In genomic region chr8:13649154-13649515, GRCm38 (mm10) we compare ENCODE assay signal across 9 mouse cellular contexts. TPM values are rescaled to one million over a fixed set of nuclear protein-coding genes. Genes with fewer than 3 reads are reported as not detected.
DNase-seq lines count a peak whose midpoint lies in the region; ATAC-seq and TF ChIP-seq lines count a peak whose summit lies in the region.
"Had no signal": no experiment of that assay in that cellular context is flagged by ENCODE, and none has a peak within 500 bp of the region (broad histone marks: within the 10 kb centered on the region; RNA-seq: fewer than 3 reads in every experiment).

No protein-coding gene starts in this region.

- intact Hi-C loops in left cerebral cortex, postnatal 10 days (cut with DNase I): no loop called here
- intact Hi-C loops in left cerebral cortex, postnatal 25 days (cut with DNase I): no loop called here

- H3K4me3 ChIP-seq in forebrain, embryonic 12.5 days (replicated peaks): no peak overlapping the region
- H3K4me3 ChIP-seq in liver, postnatal 0 days (ENCODE audit: low read depth, low read length): no peak overlapping the region
- no peak overlapping the region for H3K4me3 ChIP-seq in stomach, embryonic 14.5 days (ENCODE audit: low read depth, low read length)

- ATAC-seq in forebrain, embryonic 12.5 days (ENCODE audit: low FRiP score): no peak
- ATAC-seq in liver, postnatal 0 days: peak; percentile 38
- ATAC-seq in stomach, embryonic 14.5 days (ENCODE audit: insufficient number of reproducible peaks, insufficient read depth, low FRiP score, low read depth): no peak

- peak; percentile 44; the same call in 1 of the 2 replicates for TF ChIP-seq EP300 in liver, postnatal 0 days (IDR thresholded peaks at IDR 0.05; ENCODE audit: low read depth)

- H3K9me3 ChIP-seq in forebrain, embryonic 12.5 days: no peaks in the 10 kb centered on the region
- no peaks in the 10 kb centered on the region for H3K9me3 ChIP-seq in liver, postnatal 0 days (ENCODE audit: low read length)
- no peaks in the 10 kb centered on the region for H3K9me3 ChIP-seq in stomach, embryonic 14.5 days (ENCODE audit: control insufficient read depth, low read depth, low read length)

- DNase-seq in lung, postnatal 36 days: peak; percentile 38
- DNase-seq in lung, postnatal 14 days: no peak
- DNase-seq in liver, postnatal 0 days: no peak
- DNase-seq in left cerebral cortex, postnatal 10 days (ENCODE audit: extremely low spot score in 1 of 2, low spot score in 2 of 2): no peak
- DNase-seq in embryo, embryonic 10.5 days (ENCODE audit: low spot score): no peak
- no peak for DNase-seq in left cerebral cortex, postnatal 25 days (ENCODE audit: low spot score in 2 of 2)

- H3K4me2 ChIP-seq in forebrain, embryonic 12.5 days: no peak overlapping the region; the same call in 1 of the 2 replicates
- peak overlapping the region; percentile 49 for H3K4me2 ChIP-seq in liver, postnatal 0 days (ENCODE audit: low read depth, low read length)
- no peak overlapping the region for H3K4me2 ChIP-seq in stomach, embryonic 14.5 days (replicated peaks; ENCODE audit: low read depth, low read length)

- H3K36me3 ChIP-seq in forebrain, embryonic 12.5 days (replicated peaks): no peaks in the 10 kb centered on the region
- no peaks in the 10 kb centered on the region for H3K36me3 ChIP-seq in liver, postnatal 0 days (replicated peaks; ENCODE audit: insufficient read depth, low read length)
- H3K36me3 ChIP-seq in stomach, embryonic 14.5 days (ENCODE audit: control insufficient read depth, insufficient read depth, low read length): no peaks in the 10 kb centered on the region

- no peaks in the 10 kb centered on the region for H3K27me3 ChIP-seq in forebrain, embryonic 12.5 days
- no peaks in the 10 kb centered on the region for H3K27me3 ChIP-seq in liver, postnatal 0 days (ENCODE audit: insufficient read depth, low read length)
- no peaks in the 10 kb centered on the region for H3K27me3 ChIP-seq in stomach, embryonic 14.5 days (ENCODE audit: control insufficient read depth, insufficient read depth, low read length)

- 24% methylated on average over 3 of the region's 3 CpGs for WGBS in forebrain, embryonic 12.5 days
- 12% methylated on average over 3 of the region's 3 CpGs for WGBS in liver, postnatal 0 days (ENCODE audit: insufficient replicate concordance)
- 45% methylated on average over 3 of the region's 3 CpGs for WGBS in stomach, embryonic 14.5 days

- H3K27ac ChIP-seq in forebrain, embryonic 12.5 days: peak overlapping the region; percentile 91
- peak overlapping the region; percentile 90 for H3K27ac ChIP-seq in liver, postnatal 0 days (ENCODE audit: low read depth)
- H3K27ac ChIP-seq in stomach, embryonic 14.5 days (ENCODE audit: low read length): peak overlapping the region; percentile 28; the same call in 1 of the 2 replicates

- H3K4me1 ChIP-seq in forebrain, embryonic 12.5 days: peaks cover 34% of the 10 kb centered on the region
- H3K4me1 ChIP-seq in liver, postnatal 0 days (ENCODE audit: insufficient read depth): peaks cover 27% of the 10 kb centered on the region
- peaks cover 21% of the 10 kb centered on the region for H3K4me1 ChIP-seq in stomach, embryonic 14.5 days (ENCODE audit: control insufficient read depth, insufficient read depth, low read length)

- no peak for TF ChIP-seq CTCF in liver, postnatal 0 days (IDR thresholded peaks at IDR 0.05; ENCODE audit: low read depth)

- H3K9ac ChIP-seq in forebrain, embryonic 12.5 days: no peak overlapping the region
- no peak overlapping the region for H3K9ac ChIP-seq in liver, postnatal 0 days (replicated peaks)
- H3K9ac ChIP-seq in stomach, embryonic 14.5 days (replicated peaks; ENCODE audit: low read depth, low read length): no peak overlapping the region

RNA-seq across cellular contexts. Expression of gene Rasa3, which starts 28.3 kb away (rescaled TPM):
- polyA plus RNA-seq in forebrain, embryonic 12.5 days (2016; fragmentation: Nextera tagmentation; extraction: Ambion mirVana): 24.6 and 26.9 TPM in 2 replicates
- 9.9 and 11.4 TPM in 2 replicates for polyA plus RNA-seq in liver, postnatal 0 days (2015; fragmentation: Nextera tagmentation; extraction: Ambion mirVana)
- 23.0 and 27.7 TPM in 2 replicates for polyA plus RNA-seq in stomach, embryonic 14.5 days (2014; fragmentation: Nextera tagmentation; extraction: Ambion mirVana)
- 10 to 100 TPM; 55.6 to 56.9 TPM for total RNA-seq in left cerebral cortex, postnatal 10 days (2021)
- total RNA-seq in left cerebral cortex, postnatal 25 days (2021): 10 to 100 TPM; 56.7 TPM

RNA-seq across cellular contexts. Expression of gene Cfap97d2, which starts 56.6 kb away (rescaled TPM):
- 2.1 and 2.5 TPM in 2 replicates for polyA plus RNA-seq in forebrain, embryonic 12.5 days (2016; fragmentation: Nextera tagmentation; extraction: Ambion mirVana)
- not detected in 2 replicates for polyA plus RNA-seq in liver, postnatal 0 days (2015; fragmentation: Nextera tagmentation; extraction: Ambion mirVana)
- polyA plus RNA-seq in stomach, embryonic 14.5 days (2014; fragmentation: Nextera tagmentation; extraction: Ambion mirVana): 0.12 TPM in 1 of 2 replicates, not detected in the other
- 1 to 10 TPM in 1 of 2 experiments, under 1 TPM in 1; 0.75 to 1.5 TPM for total RNA-seq in left cerebral cortex, postnatal 10 days (2021)
- 1 to 10 TPM in 1 of 2 experiments, under 1 TPM in 1; 0.76 to 1.4 TPM for total RNA-seq in left cerebral cortex, postnatal 25 days (2021)
- total RNA-seq: adrenal gland, postnatal 14 days had no signal

Comparison
In these comparisons a context has a peak if more than half of its experiments do, and no peak if none do; other contexts are left out.
1. H3K27ac ChIP-seq: peak in every context shown above with its lines; median percentile 91 in forebrain, embryonic 12.5 days; 90 in liver, postnatal 0 days; 28 in stomach, embryonic 14.5 days.